Mouse (Mus musculus): ENCODE measurements around the gene Prph2.

GRCm38 (mm10) chr17:46932961-46933360 is 22.7 kb downstream of the Prph2 start:
- TF ChIP-seq CTCF (IDR thresholded peaks at IDR 0.05; ENCODE audit: low read depth, low read length) (no peak), TAL1 (conservative IDR thresholded peaks at IDR 0.05; ENCODE audit: low read depth, low read length) (no peak), GATA1 (IDR thresholded peaks at IDR 0.05; ENCODE audit: borderline replicate concordance, low read length) (no peak), GATA2 (IDR thresholded peaks at IDR 0.05; ENCODE audit: borderline replicate concordance, low read depth, low read length) (no peak), POLR2AphosphoS5 (IDR thresholded peaks at IDR 0.05; ENCODE audit: insufficient replicate concordance, low read depth, low read length) (no peak)
